Mouse (Mus musculus): Measurements from ENCODE around the gene Hmx3.

Gene Hmx3

GRCm38 (mm10) chr7:131556541-131557271 lies 14.0 kb downstream of the Hmx3 start:
- DNase-seq (ENCODE audit: low spot score in 2 of 2), result no peak

GRCm38 (mm10) chr7:131557751-131558150 lies 15.1 kb downstream of the Hmx3 start:
- DNase-seq (ENCODE audit: low spot score in 2 of 2), result no peak

GRCm38 (mm10) chr7:131559986-131560696 lies 17.5 kb downstream of the Hmx3 start, which contains the start of gene Bub3:
Gene Bub3, plus strand, starts transcription at chr7:131560222.
- peak; percentile 94 to 95 for DNase-seq (ENCODE audit: low spot score in 2 of 2)

- DNase-seq (ENCODE audit: low spot score in 2 of 2), result no peak
These were observed 18.0 kb downstream of the Hmx3 start for GRCm38 (mm10) chr7:131560697-131561042.

- no peak for DNase-seq (ENCODE audit: low spot score in 2 of 2)
These were observed 32.6 kb downstream of the Hmx3 start for GRCm38 (mm10) chr7:131575246-131575645.

GRCm38 (mm10) chr7:131582178-131582577 lies 39.5 kb downstream of the Hmx3 start:
- DNase-seq (ENCODE audit: low spot score in 2 of 2), result no peak

- no peak for DNase-seq (ENCODE audit: low spot score in 2 of 2)
These were observed 42.9 kb downstream of the Hmx3 start for GRCm38 (mm10) chr7:131585551-131585950.

Measured in right cerebral cortex, adult 2 months (tissue).